Mouse (Mus musculus): ENCODE results near the gene Rpa2. TPM values are rescaled to one million over a fixed set of nuclear protein-coding genes. Genes with fewer than 3 reads are reported as not detected.
"Not testable (repeated sequence)": the region's sequence is repeated elsewhere in the genome, so short reads cannot be mapped to it uniquely, and the experiment has no call there.

The Rpa2 gene
- polyA plus RNA-seq, 1 experiment from 2014 or later = 43.0 TPM

GRCm38 (mm10) chr4:132794028-132794427 lies 25.9 kb downstream of the Rpa2 start:
- ATAC-seq (peak; percentile 58), DNase-seq (peak; percentile 43)
- H3K36me3 ChIP-seq (replicated peaks; ENCODE audit: insufficient read depth, low read length) = 0 out of 2 replicates have a peak, but pooled peaks cover 7% of the 10 kb centered on the region
- TF ChIP-seq EP300 (IDR thresholded peaks at IDR 0.05; ENCODE audit: low read depth) (no peak; the same call in 1 of the 2 replicates), CTCF (IDR thresholded peaks at IDR 0.05; ENCODE audit: low read depth) (no peak)
- H3K4me2 ChIP-seq (ENCODE audit: low read depth, low read length) = peak overlapping the region; percentile 74
- H3K4me3 ChIP-seq (ENCODE audit: low read depth, low read length) = peak overlapping the region; percentile 57
- no peaks in the 10 kb centered on the region for H3K9me3 ChIP-seq (ENCODE audit: low read length)
- H3K9ac ChIP-seq (replicated peaks) = no peak overlapping the region
- H3K4me1 ChIP-seq (ENCODE audit: insufficient read depth) = peaks cover 13% of the 10 kb centered on the region; the same call in 1 of the 2 replicates
- 33% methylated on average over 9 of the region's 9 CpGs for WGBS (ENCODE audit: insufficient replicate concordance)
- H3K27me3 ChIP-seq (ENCODE audit: insufficient read depth, low read length) = peaks cover 9% of the 10 kb centered on the region; the same call in 1 of the 2 replicates
- H3K27ac ChIP-seq (ENCODE audit: low read depth) = peak overlapping the region; percentile 72

GRCm38 (mm10) chr4:132794760-132795159 lies 26.6 kb downstream of the Rpa2 start:
- WGBS (ENCODE audit: insufficient replicate concordance) = 60% methylated on average over 8 of the region's 8 CpGs
- Histone ChIP-seq H3K27me3 (ENCODE audit: insufficient read depth, low read length) (peaks cover 9% of the 10 kb centered on the region; the same call in 1 of the 2 replicates), H3K9ac (replicated peaks) (peak overlapping the region; percentile 63), H3K27ac (ENCODE audit: low read depth) (peak overlapping the region; percentile 72), H3K9me3 (ENCODE audit: low read length) (no peaks in the 10 kb centered on the region), H3K4me2 (ENCODE audit: low read depth, low read length) (peak overlapping the region; percentile 74), H3K4me1 (ENCODE audit: insufficient read depth) (peaks cover 13% of the 10 kb centered on the region; the same call in 1 of the 2 replicates), H3K36me3 (replicated peaks; ENCODE audit: insufficient read depth, low read length) (0 out of 2 replicates have a peak, but pooled peaks cover 3% of the 10 kb centered on the region), H3K4me3 (ENCODE audit: low read depth, low read length) (peak overlapping the region; percentile 57)
- DNase-seq (peak; percentile 50), ATAC-seq (peak; percentile 33)
- TF ChIP-seq CTCF (IDR thresholded peaks at IDR 0.05; ENCODE audit: low read depth) = no peak
- no peak for TF ChIP-seq EP300 (IDR thresholded peaks at IDR 0.05; ENCODE audit: low read depth)

- 0 out of 2 replicates have a peak, but pooled peaks cover 3% of the 10 kb centered on the region for H3K36me3 ChIP-seq (replicated peaks; ENCODE audit: insufficient read depth, low read length)
- ATAC-seq (peak; percentile 9; the same call in 1 of the 2 replicates), DNase-seq (no peak)
- no peaks in the 10 kb centered on the region for H3K9me3 ChIP-seq (ENCODE audit: low read length)
- peaks cover 9% of the 10 kb centered on the region; the same call in 1 of the 2 replicates for H3K27me3 ChIP-seq (ENCODE audit: insufficient read depth, low read length)
- H3K4me1 ChIP-seq (ENCODE audit: insufficient read depth) = peaks cover 13% of the 10 kb centered on the region; the same call in 1 of the 2 replicates
- H3K9ac ChIP-seq (replicated peaks) = peak overlapping the region; percentile 63
- no peak for TF ChIP-seq EP300 (IDR thresholded peaks at IDR 0.05; ENCODE audit: low read depth)
- no peak for TF ChIP-seq CTCF (IDR thresholded peaks at IDR 0.05; ENCODE audit: low read depth)
- WGBS (ENCODE audit: insufficient replicate concordance) = 59% methylated on average over 7 of the region's 7 CpGs
- peak overlapping the region; percentile 70 for H3K27ac ChIP-seq (ENCODE audit: low read depth)
- H3K4me2 ChIP-seq (ENCODE audit: low read depth, low read length) = peak overlapping the region; percentile 74
- peak overlapping the region; percentile 57 for H3K4me3 ChIP-seq (ENCODE audit: low read depth, low read length)
Observed at GRCm38 (mm10) chr4:132795171-132795570, 27.0 kb downstream of the Rpa2 start.

GRCm38 (mm10) chr4:132796196-132796886 lies 28.2 kb downstream of the Rpa2 start, which contains the start of gene Themis2:
Gene Themis2 (minus strand): TSS chr4:132796387.
- Histone ChIP-seq H3K9me3 (ENCODE audit: low read length) (no peaks in the 10 kb centered on the region), H3K4me2 (ENCODE audit: low read depth, low read length) (peak within 1 kb of the TSS; percentile 74), H3K4me3 (ENCODE audit: low read depth, low read length) (peak within 1 kb of the TSS; percentile 57), H3K36me3 (replicated peaks; ENCODE audit: insufficient read depth, low read length) (0 out of 2 replicates have a peak, but pooled peaks cover 3% of the 10 kb centered on the region), H3K27me3 (ENCODE audit: insufficient read depth, low read length) (peaks cover 9% of the 10 kb centered on the region; the same call in 1 of the 2 replicates), H3K4me1 (ENCODE audit: insufficient read depth) (peaks cover 14% of the 10 kb centered on the region; the same call in 1 of the 2 replicates), H3K9ac (replicated peaks) (peak within 1 kb of the TSS; percentile 63), H3K27ac (ENCODE audit: low read depth) (peak within 1 kb of the TSS; percentile 70)
- WGBS (ENCODE audit: insufficient replicate concordance) = under 1% methylated on average over 21 of the region's 21 CpGs
- TF ChIP-seq EP300 (IDR thresholded peaks at IDR 0.05; ENCODE audit: low read depth) = no peak
- DNase-seq = peak; percentile 92
- peak; percentile 68 for ATAC-seq

GRCm38 (mm10) chr4:132797461-132797860 lies 29.3 kb downstream of the Rpa2 start:
- H3K36me3 ChIP-seq (replicated peaks; ENCODE audit: insufficient read depth, low read length) = no peaks in the 10 kb centered on the region
- peaks cover 23% of the 10 kb centered on the region; the same call in 1 of the 2 replicates for H3K4me1 ChIP-seq (ENCODE audit: insufficient read depth)
- H3K4me2 ChIP-seq (ENCODE audit: low read depth, low read length) = no peak overlapping the region
- TF ChIP-seq CTCF (IDR thresholded peaks at IDR 0.05; ENCODE audit: low read depth) = no peak
- no peak for TF ChIP-seq EP300 (IDR thresholded peaks at IDR 0.05; ENCODE audit: low read depth)
- 48% methylated on average over 1 of the region's 1 CpGs for WGBS (ENCODE audit: insufficient replicate concordance)
- DNase-seq (no peak), ATAC-seq (no peak)
- no peaks in the 10 kb centered on the region for H3K9me3 ChIP-seq (ENCODE audit: low read length)
- H3K4me3 ChIP-seq (ENCODE audit: low read depth, low read length) = no peak overlapping the region
- H3K9ac ChIP-seq (replicated peaks) = no peak overlapping the region
- H3K27ac ChIP-seq (ENCODE audit: low read depth) = 0 out of 2 replicates have a peak overlapping the region, but pooled peaks have one; percentile 18
- H3K27me3 ChIP-seq (ENCODE audit: insufficient read depth, low read length) = peaks cover 9% of the 10 kb centered on the region; the same call in 1 of the 2 replicates

GRCm38 (mm10) chr4:132798028-132798427 lies 29.9 kb downstream of the Rpa2 start:
- H3K4me2 ChIP-seq (ENCODE audit: low read depth, low read length) = no peak overlapping the region
- DNase-seq = no peak
- no peaks in the 10 kb centered on the region for H3K36me3 ChIP-seq (replicated peaks; ENCODE audit: insufficient read depth, low read length)
- no peak overlapping the region for H3K4me3 ChIP-seq (ENCODE audit: low read depth, low read length)
- H3K27me3 ChIP-seq (ENCODE audit: insufficient read depth, low read length) = peaks cover 9% of the 10 kb centered on the region; the same call in 1 of the 2 replicates
- H3K9ac ChIP-seq (replicated peaks) = no peak overlapping the region
- WGBS (ENCODE audit: insufficient replicate concordance) = 24% methylated on average over 4 of the region's 4 CpGs
- TF ChIP-seq CTCF (IDR thresholded peaks at IDR 0.05; ENCODE audit: low read depth) (0 out of 2 replicates have a peak, but pooled peaks have one; percentile 8), EP300 (IDR thresholded peaks at IDR 0.05; ENCODE audit: low read depth) (no peak)
- 0 out of 2 replicates have a peak overlapping the region, but pooled peaks have one; percentile 23 for H3K27ac ChIP-seq (ENCODE audit: low read depth)
- no peaks in the 10 kb centered on the region for H3K9me3 ChIP-seq (ENCODE audit: low read length)
- ATAC-seq = no peak
- peaks cover 26% of the 10 kb centered on the region; the same call in 1 of the 2 replicates for H3K4me1 ChIP-seq (ENCODE audit: insufficient read depth)

- 83% methylated on average over 3 of the region's 3 CpGs for WGBS (ENCODE audit: insufficient replicate concordance)
- H3K27me3 ChIP-seq (ENCODE audit: insufficient read depth, low read length); H3K4me2 ChIP-seq (ENCODE audit: low read depth, low read length); H3K9me3 ChIP-seq (ENCODE audit: low read length); H3K9ac ChIP-seq (replicated peaks); DNase-seq; H3K27ac ChIP-seq (ENCODE audit: low read depth); H3K36me3 ChIP-seq (replicated peaks; ENCODE audit: insufficient read depth, low read length); ATAC-seq; H3K4me3 ChIP-seq (ENCODE audit: low read depth, low read length): not testable (repeated sequence)
- peaks cover 26% of the 10 kb centered on the region; the same call in 1 of the 2 replicates for H3K4me1 ChIP-seq (ENCODE audit: insufficient read depth)
Observed at GRCm38 (mm10) chr4:132798666-132799065, 30.5 kb downstream of the Rpa2 start.
